Mouse (Mus musculus): ENCODE results near the gene Agap1. TPM values are rescaled to one million over a fixed set of nuclear protein-coding genes. Genes with fewer than 3 reads are reported as not detected.

The Agap1 gene
- polyA plus RNA-seq, 1 experiment from 2014 or later: 27.2 TPM

DNA sequence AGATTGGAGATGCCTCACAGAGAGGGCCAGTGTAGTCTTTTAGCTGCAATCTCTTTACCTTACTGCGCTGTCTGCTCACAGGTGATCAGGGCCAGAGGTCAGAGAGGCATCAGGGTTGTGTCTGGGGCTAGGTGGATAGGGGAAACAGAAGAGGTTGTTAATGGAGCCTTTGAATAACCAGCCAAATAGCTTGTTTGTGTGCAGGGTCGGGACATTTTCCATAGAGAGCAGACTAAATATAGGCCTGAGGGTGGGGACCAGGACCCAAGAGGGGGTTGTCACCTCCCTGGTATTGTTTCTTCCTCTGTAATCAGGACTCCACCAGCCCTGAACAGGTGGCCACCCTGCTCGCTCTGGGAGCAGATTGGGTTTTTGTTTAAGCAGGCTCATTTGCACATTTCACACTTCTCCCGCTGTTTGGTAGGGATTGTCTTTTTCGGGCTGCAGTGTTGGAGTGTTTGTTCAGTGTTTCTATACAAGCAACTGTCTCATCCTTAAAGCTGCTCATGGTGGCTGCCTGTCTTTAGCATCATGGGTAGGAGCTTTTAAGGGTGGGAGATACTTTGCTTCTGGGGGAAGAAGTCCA lies 10.9 kb downstream of the Agap1 start:
- H3K27ac ChIP-seq: peak overlapping the region; percentile 62
- no peak for DNase-seq (ENCODE audit: low spot score)
- peaks cover 86% of the 10 kb centered on the region for H3K4me1 ChIP-seq (replicated peaks)

DNA sequence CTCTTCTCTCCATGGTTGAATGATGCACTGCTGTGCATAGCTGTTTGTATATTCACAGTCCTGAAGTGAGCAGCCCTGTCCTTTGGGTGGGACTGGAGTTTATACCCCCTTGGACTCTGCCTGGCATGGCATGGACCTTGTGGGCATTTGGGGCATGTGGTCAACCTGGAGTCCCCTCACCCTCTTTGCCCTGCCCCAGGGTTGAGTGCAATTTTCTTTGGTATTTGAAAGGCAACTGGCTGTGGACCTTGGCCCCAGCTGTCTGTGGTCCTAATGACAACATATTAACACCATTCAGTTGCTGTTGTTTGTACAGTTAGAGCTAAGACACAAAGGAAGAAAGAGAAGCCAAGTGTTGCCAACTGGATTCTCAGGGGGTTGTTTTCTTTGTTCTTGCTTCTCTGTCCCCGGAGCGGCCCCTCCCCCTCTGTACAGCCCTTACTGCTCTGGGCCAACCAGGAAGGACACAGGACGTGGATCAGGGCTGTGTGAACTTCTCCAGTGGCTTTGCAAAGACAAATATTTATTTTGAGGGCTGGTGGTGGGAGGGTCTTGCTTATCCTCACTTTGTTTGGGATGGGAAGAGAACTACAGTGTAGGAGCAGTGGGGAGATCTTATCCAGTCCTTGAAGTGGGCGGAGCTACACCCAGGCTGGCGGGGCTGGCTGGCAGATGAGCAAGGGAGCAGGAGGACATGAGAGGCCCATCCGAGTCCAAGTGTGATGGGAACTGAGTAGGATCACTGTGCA lies 12.9 kb downstream of the Agap1 start:
- Histone ChIP-seq H3K9me3 (no peaks in the 10 kb centered on the region), H3K27ac (peak overlapping the region; percentile 78), H3K36me3 (no peaks in the 10 kb centered on the region), H3K27me3 (ENCODE audit: insufficient read depth, poor library complexity, severe bottlenecking) (no peaks in the 10 kb centered on the region), H3K4me3 (peak overlapping the region; percentile 21; the same call in 1 of the 2 replicates), H3K4me1 (replicated peaks) (peaks cover 82% of the 10 kb centered on the region)
- WGBS: 27% methylated on average over 6 of the region's 6 CpGs
- DNase-seq (ENCODE audit: low spot score): peak; percentile 46

More for the DNA sequence above, 10.9 kb downstream of the Agap1 start:
- H3K9me3 ChIP-seq: no peaks in the 10 kb centered on the region
- H3K4me3 ChIP-seq: no peak overlapping the region
- H3K27me3 ChIP-seq (ENCODE audit: insufficient read depth, poor library complexity, severe bottlenecking): no peaks in the 10 kb centered on the region
- 21% methylated on average over 5 of the region's 5 CpGs for WGBS
- no peaks in the 10 kb centered on the region for H3K36me3 ChIP-seq

DNA sequence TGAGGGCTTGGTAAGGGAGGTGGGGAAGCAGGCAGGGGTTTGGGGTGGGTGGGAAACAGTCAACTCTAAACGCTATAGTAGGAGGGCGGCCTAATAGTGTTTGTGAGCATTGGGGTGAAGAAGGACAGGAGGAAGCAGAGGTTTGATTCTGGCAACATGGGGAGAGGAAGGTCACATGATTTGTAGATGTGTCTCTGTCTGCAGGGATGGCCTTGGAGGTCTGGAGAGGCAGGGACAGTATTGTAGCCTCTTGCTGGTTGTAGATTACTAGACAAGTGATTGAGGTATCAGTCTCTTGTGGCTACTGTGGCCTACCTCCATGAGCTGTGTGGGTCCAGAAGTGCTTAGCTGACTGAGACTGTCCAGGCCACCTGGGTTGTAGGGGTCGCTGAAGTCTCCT lies 13.5 kb downstream of the Agap1 start:
- 71% methylated on average over 3 of the region's 3 CpGs for WGBS
- H3K4me3 ChIP-seq: peak overlapping the region; percentile 21; the same call in 1 of the 2 replicates
- H3K27ac ChIP-seq: peak overlapping the region; percentile 78
- no peaks in the 10 kb centered on the region for H3K9me3 ChIP-seq
- H3K4me1 ChIP-seq (replicated peaks): peaks cover 82% of the 10 kb centered on the region
- no peaks in the 10 kb centered on the region for H3K27me3 ChIP-seq (ENCODE audit: insufficient read depth, poor library complexity, severe bottlenecking)
- no peaks in the 10 kb centered on the region for H3K36me3 ChIP-seq
- DNase-seq (ENCODE audit: low spot score): no peak

DNA sequence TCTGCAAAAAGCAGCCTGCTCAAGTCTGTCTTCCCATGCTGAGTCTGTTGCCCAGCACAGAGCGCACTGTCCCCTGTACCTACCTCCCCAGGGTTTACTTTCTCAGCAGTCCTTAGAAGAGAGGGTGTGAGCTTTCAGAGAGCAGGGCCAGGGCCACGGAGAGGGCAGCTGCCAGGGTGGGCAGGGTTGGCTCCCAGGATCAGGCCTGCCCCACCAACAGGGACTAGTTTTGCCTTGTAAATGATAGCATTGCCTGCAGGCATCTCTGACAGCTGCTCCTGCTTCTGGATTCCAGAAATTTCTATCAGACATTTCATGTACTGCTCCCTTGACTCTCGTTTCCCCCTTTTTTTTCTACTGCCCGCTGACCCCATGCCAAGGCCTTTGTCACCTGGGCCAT lies 16.8 kb downstream of the Agap1 start:
- DNase-seq (ENCODE audit: low spot score): no peak
- H3K27me3 ChIP-seq (ENCODE audit: insufficient read depth, poor library complexity, severe bottlenecking): no peaks in the 10 kb centered on the region
- no peaks in the 10 kb centered on the region for H3K9me3 ChIP-seq
- no peak overlapping the region for H3K4me3 ChIP-seq
- peak overlapping the region; percentile 5 for H3K27ac ChIP-seq
- WGBS: 79% methylated on average over 4 of the region's 4 CpGs
- peaks cover 81% of the 10 kb centered on the region for H3K4me1 ChIP-seq (replicated peaks)
- H3K36me3 ChIP-seq: no peaks in the 10 kb centered on the region

DNA sequence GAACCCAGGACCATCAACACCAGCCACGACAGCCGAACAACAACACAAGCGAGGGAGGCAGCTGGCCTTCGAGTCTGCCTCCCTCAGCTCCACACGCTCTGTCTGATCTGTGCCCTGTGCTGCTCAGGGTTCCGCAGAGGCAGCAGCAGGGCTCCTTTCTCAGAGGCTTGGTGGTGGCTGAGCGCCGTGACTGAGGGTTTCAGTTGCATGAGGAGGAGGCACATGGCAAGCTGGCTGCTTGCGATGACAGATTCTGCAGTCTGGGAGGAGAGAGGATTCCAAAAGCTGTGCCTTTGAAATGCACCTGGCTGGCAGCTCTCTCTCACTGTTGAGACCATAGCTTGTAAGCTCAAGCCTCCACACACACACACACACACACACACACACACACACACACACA lies 17.3 kb downstream of the Agap1 start:
- Histone ChIP-seq H3K36me3 (no peaks in the 10 kb centered on the region), H3K9me3 (no peaks in the 10 kb centered on the region), H3K4me3 (no peak overlapping the region), H3K27me3 (ENCODE audit: insufficient read depth, poor library complexity, severe bottlenecking) (no peaks in the 10 kb centered on the region), H3K4me1 (replicated peaks) (peaks cover 79% of the 10 kb centered on the region), H3K27ac (peak overlapping the region; percentile 5; the same call in 1 of the 2 replicates)
- DNase-seq (ENCODE audit: low spot score): no peak
- 74% methylated on average over 9 of the region's 9 CpGs for WGBS

DNA sequence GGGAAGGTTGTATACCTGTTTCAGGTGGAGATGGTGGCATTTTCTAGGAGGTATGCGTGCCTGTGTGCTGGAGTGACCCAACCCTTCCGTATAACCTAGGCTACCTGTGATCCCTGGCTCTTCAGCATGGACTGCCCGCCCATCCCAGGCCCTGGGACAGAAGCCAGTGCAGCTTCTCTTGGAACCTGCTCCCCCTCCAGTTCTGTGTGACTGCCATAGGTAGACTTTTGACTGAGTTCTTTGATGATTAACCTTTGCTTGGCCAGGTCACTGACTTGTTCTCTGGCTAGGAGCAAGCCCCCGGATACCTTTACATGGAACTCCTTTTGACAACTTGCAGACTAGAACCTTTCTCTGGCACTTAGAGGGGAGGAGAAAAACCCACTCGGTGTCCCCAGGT lies 19.3 kb downstream of the Agap1 start:
- no peaks in the 10 kb centered on the region for H3K9me3 ChIP-seq
- no peaks in the 10 kb centered on the region for H3K27me3 ChIP-seq (ENCODE audit: insufficient read depth, poor library complexity, severe bottlenecking)
- DNase-seq (ENCODE audit: low spot score): no peak
- H3K36me3 ChIP-seq: no peaks in the 10 kb centered on the region
- H3K4me1 ChIP-seq (replicated peaks): peaks cover 63% of the 10 kb centered on the region
- H3K4me3 ChIP-seq: no peak overlapping the region
- no peak overlapping the region for H3K27ac ChIP-seq
- 82% methylated on average over 5 of the region's 5 CpGs for WGBS

DNA sequence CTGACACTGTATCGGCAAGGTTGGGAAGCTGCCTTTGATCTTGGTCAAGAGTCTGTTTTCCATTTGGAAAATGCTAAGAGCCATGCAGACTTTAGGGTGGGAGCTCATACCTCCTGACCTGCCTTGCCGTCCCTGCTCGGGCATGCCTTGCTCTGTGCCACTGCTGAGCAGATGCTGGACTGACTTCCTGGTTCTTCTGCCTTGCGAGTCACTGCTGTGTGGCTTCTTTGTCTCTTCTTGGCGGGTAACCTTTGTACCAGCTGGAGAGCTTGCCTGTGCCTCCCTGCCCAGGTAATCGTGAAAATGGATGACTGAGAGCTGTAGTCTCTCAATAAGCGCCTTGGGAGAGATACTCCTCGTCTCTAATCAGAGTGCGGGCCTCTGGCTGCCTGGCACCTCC lies 20.2 kb downstream of the Agap1 start:
- H3K27ac ChIP-seq: peak overlapping the region; percentile 53; the same call in 1 of the 2 replicates
- H3K27me3 ChIP-seq (ENCODE audit: insufficient read depth, poor library complexity, severe bottlenecking): no peaks in the 10 kb centered on the region
- no peak overlapping the region for H3K4me3 ChIP-seq
- peaks cover 63% of the 10 kb centered on the region for H3K4me1 ChIP-seq (replicated peaks)
- WGBS: 75% methylated on average over 9 of the region's 9 CpGs
- no peak for DNase-seq (ENCODE audit: low spot score)
- no peaks in the 10 kb centered on the region for H3K36me3 ChIP-seq
- H3K9me3 ChIP-seq: no peaks in the 10 kb centered on the region

DNA sequence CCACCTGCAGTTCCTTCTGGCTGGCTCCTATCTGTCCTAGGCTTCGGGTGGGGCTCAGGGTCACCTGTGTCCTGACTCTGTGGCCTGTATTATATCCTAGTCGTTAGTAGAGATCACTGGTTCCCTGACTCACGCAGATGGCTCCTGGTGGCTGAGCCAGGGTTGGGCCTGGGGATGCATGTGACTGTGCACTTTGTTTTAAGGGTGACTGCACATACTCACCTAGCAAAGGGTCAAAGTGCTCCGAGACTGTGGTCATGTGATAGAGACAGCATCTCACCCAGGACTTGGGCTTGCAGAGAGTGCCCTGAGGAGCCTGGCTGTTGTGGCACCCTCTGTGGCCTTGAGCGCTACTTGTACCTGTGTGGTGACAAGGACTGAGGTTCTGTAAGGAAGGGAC lies 22.4 kb downstream of the Agap1 start:
- H3K27me3 ChIP-seq (ENCODE audit: insufficient read depth, poor library complexity, severe bottlenecking): no peaks in the 10 kb centered on the region
- H3K27ac ChIP-seq: no peak overlapping the region
- 91% methylated on average over 5 of the region's 5 CpGs for WGBS
- H3K36me3 ChIP-seq: no peaks in the 10 kb centered on the region
- no peak for DNase-seq (ENCODE audit: low spot score)
- H3K9me3 ChIP-seq: no peaks in the 10 kb centered on the region
- H3K4me1 ChIP-seq (replicated peaks): peaks cover 68% of the 10 kb centered on the region
- no peak overlapping the region for H3K4me3 ChIP-seq

DNA sequence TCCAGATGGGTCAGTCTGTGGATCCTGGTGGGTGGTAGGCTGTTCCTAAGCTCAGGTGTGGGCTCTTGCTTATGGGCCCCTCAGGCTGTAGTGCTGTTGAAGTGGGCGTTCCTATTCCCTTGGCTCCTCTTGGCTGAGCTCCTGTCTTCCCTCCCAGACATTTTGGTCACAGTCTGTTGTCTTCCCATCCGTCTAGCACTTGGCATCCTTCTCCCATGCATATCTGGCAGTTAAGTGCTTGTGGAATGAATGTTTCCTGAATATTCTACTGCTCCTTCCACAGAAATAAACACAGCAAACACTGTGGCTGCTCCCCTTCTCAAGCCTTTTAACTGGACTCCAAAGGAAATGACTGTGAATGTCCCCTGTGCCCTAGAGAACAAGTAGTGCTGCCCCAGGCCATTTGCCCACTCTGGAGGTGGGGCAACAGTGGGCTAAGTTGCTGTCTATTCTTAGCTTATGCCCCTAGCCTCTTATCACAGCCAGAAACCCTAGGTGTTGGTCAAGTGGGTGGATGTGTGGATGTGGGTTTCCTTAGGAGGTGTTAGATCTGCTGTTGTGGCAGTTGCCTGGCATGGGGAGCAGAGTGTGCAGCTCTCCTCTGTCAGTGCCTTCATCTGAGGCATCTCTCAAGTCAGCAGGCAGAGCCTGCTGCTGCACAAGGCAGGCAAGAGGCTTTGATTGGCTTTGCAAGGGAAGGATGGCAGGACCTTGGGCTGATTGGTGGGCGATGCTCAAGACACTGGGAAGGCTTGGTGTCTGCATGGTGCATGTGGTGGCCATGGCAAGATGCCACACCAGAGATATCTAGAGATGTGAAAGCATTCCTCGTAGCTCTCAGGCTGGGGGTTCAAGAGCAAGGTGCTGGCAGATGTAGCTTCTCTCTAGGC lies 24.2 kb downstream of the Agap1 start:
- no peak overlapping the region for H3K4me3 ChIP-seq
- H3K36me3 ChIP-seq: no peaks in the 10 kb centered on the region
- no peaks in the 10 kb centered on the region for H3K27me3 ChIP-seq (ENCODE audit: insufficient read depth, poor library complexity, severe bottlenecking)
- no peaks in the 10 kb centered on the region for H3K9me3 ChIP-seq
- H3K27ac ChIP-seq: no peak overlapping the region
- WGBS: 90% methylated on average over 4 of the region's 4 CpGs
- H3K4me1 ChIP-seq (replicated peaks): peaks cover 69% of the 10 kb centered on the region
- DNase-seq (ENCODE audit: low spot score): no peak

DNA sequence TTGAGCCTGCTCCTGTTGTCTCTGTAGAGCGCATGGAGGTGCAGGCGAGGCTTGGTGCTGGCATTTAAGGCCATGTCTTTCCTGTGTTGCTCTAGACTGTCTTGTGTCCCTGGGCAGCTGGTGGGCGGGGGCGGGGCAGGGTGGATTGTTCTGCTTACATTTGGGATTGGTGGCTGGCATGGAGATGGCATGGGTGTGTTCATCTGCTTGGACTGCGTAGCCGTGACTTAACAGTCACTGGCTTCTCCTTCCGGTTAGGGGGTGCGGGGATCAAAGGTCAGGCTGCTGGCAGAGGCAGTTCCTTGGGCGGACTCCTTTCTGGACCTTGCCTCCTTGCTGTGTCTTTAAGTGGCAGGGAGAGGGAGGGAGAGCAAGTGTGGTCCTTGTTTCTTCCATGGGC lies 26.5 kb downstream of the Agap1 start:
- peak overlapping the region; percentile 56 for H3K27ac ChIP-seq
- no peak for DNase-seq (ENCODE audit: low spot score)
- peaks cover 62% of the 10 kb centered on the region for H3K4me1 ChIP-seq (replicated peaks)
- WGBS: 74% methylated on average over 9 of the region's 9 CpGs
- no peaks in the 10 kb centered on the region for H3K9me3 ChIP-seq
- no peaks in the 10 kb centered on the region for H3K27me3 ChIP-seq (ENCODE audit: insufficient read depth, poor library complexity, severe bottlenecking)
- H3K36me3 ChIP-seq: no peaks in the 10 kb centered on the region
- no peak overlapping the region for H3K4me3 ChIP-seq

DNA sequence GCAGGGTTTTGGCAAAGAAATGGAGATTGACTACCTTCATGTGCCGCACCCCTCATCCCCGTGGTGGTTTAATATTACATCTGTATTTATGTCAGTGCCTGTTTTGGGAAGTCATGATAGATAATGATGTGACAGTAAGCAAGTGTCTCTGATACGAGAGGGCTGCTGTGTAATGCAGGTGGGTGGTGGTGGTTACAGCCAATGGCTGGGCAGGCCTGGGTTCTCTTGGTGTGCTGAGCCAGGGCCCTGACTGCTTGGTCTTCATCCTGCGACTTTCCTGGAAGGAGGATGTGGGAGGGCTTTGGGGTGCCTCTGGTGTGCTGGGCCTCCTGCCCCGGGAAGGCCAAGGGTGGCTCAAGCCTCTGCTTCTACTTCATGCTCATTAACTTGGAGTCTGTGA lies 28.2 kb downstream of the Agap1 start:
- no peaks in the 10 kb centered on the region for H3K9me3 ChIP-seq
- H3K27ac ChIP-seq: no peak overlapping the region
- WGBS: 76% methylated on average over 5 of the region's 5 CpGs
- no peaks in the 10 kb centered on the region for H3K36me3 ChIP-seq
- DNase-seq (ENCODE audit: low spot score): no peak
- H3K27me3 ChIP-seq (ENCODE audit: insufficient read depth, poor library complexity, severe bottlenecking): no peaks in the 10 kb centered on the region
- H3K4me1 ChIP-seq (replicated peaks): peaks cover 65% of the 10 kb centered on the region
- no peak overlapping the region for H3K4me3 ChIP-seq

DNA sequence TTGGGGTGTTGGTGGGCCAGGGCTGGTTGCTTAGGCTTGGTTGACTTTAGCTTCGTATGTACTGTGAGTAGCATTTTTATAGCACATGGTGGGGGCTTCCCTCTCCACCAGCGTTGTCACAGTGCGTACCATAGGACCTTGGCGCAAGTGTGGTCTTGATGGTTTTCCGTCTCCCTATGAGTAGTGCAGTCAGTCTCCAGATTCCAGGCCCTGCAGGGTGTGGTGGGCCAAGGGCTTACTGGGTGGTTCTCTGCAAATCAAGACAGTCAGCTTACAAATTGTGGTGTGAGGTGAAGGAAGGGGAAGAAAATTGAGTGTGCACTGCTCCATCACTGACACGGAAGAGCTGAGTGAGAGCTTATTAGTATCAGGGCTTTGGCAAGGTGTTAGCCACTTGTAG lies 32.3 kb downstream of the Agap1 start:
- WGBS: 94% methylated on average over 6 of the region's 6 CpGs
- no peaks in the 10 kb centered on the region for H3K27me3 ChIP-seq (ENCODE audit: insufficient read depth, poor library complexity, severe bottlenecking)

More for the DNA sequence above, 32.3 kb downstream of the Agap1 start:
- Histone ChIP-seq H3K36me3 (no peaks in the 10 kb centered on the region), H3K4me3 (no peak overlapping the region), H3K9me3 (no peaks in the 10 kb centered on the region), H3K27ac (no peak overlapping the region), H3K4me1 (replicated peaks) (peaks cover 59% of the 10 kb centered on the region)
- DNase-seq (ENCODE audit: low spot score): no peak

Measured in hindbrain, embryonic 10.5 days (tissue).